Mouse (Mus musculus) E14TG2a.4 (cell line): ENCODE measurements around the gene Cxcl14.

Source experiments
- CTCF ChIP-seq: conservative IDR thresholded peaks from 2 replicates; pipeline ENCODE4 v1.5.1; 2014; ENCODE audit warnings: low read length
- NANOG ChIP-seq: IDR thresholded peaks from 2 replicates; pipeline ENCODE4 v1.6.1; 2014; ENCODE audit warnings: borderline replicate concordance, low read length, mixed read lengths

DNA sequence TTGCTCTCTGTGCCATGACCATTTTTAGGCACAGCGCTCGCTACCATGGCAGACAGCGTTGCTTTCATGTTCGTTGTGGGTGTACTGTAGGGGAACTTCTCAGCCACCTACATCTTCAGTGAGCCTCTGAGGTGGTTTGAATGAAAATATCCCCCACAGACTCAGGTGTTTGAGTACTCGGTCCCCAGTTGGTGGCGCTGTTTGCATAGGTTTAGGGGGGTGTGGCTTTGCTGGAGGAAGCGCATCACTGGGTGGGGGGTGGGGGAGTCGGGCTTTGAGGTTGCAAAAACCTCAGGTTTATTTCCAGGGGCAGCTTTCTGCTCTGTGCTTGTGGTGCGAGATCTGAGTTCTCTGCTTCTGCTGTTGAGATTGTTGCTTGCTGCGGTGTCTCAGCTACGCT lies 3.0 kb upstream of the Cxcl14 start:
- TF ChIP-seq CTCF (no peak; the same call in 1 of the 2 replicates), NANOG (no peak)
